Mouse (Mus musculus): ENCODE results near the gene Mroh8.
"Not testable (repeated sequence)": the region's sequence is repeated elsewhere in the genome, so short reads cannot be mapped to it uniquely, and the experiment has no call there.

Gene Mroh8

DNA sequence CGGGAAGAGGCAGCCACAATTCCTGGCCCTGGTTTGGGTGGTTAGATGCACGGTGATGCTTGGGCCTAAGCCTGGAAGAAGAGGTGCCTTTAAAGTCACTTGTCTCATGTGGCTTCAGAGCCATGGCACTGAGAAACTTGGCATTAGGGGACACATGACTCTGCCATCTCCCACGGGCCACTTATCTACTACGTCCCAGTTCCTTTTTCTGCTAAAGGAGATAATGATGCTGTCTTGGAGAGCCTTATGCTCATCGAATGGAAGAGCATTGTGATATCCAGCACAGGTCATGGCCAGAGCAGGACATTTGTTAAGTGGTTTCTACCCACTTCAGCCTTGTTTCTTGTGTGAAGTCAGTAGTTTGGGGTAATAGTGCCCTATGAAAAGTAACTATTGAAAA lies 9.6 kb upstream of the Mroh8 start:
- DNase-seq (ENCODE audit: low spot score), result no peak

DNA sequence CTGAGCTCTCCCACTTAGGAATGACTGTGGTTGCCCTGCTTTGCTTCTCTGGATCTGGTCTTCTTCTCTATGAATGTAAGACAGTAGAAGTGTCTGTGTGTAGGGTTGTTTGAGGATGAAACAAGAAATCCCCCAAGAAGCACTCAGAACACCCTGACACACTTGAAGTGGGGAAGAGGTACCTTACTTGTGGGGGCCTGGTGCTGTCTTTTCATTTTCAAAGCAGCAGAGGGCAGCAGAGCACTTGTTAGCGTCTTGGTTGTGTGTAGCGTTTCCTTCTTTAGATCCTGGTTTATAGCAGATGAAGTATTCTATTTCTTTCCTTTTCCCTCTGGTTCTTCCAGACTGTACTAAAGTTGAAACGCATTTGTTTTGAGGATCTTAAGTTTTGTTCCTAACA lies 8.2 kb upstream of the Mroh8 start:
- peak; percentile 65 for DNase-seq (ENCODE audit: low spot score)

DNA sequence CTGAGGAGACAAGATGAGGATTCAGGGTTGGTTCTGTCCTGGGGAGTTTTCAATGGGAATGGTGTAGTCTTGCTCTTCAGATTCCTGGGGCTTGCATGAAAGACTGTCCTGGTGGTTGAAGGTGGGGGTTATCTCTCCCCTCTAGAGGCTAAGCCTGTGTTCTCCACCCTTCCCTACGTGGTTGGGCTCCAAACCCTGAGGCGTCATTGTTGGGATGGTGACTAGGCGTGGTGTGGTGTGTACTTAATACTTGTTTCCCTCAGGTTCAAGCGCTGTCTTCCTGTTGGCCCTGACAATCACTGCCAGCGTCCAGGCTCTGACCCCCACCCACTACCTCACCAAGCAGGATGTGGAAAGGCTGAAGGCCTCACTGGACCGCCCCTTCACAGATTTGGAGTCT lies 4.0 kb upstream of the Mroh8 start:
- no peak for DNase-seq (ENCODE audit: low spot score)

DNA sequence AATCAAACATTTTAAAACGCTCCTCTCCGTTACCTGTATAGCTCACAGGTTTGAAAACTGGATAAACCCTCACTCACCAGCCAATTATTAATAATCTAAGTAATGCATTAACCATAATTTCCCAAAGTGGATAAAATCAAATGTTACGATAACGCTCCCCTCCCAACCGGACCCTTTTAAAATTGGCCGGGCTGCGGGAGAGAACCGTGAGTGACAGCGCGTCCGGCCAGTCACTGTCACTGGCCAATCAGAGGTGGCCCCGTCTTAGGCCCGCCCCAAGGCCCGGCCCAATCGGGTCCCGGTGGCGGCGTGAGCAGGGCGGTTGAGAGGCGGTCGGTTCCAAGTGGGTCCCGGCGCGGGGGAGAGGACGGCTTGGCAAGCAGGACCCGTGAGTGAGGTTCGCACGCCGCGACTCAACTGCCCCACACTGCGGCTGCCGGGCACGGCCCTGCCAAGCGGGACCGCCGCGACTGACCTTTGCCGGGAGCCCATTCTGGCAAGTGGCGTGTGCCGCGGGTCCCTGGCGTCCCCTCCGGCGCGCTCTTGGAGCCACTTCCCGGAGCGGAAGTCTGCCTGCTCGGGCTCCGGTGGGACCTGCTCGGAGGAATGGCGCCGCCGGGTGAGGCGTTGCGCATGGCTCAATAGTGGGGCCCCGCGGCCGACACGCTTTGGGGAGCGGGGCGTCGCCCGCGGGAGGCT lies 483 bp downstream of the Mroh8 start, which contains the start of gene Rpn2:
TSS of gene Rpn2 (plus strand) at position 301 of the 699 bp plus-strand sequence.
- peak; percentile 95 for DNase-seq (ENCODE audit: low spot score)

DNA sequence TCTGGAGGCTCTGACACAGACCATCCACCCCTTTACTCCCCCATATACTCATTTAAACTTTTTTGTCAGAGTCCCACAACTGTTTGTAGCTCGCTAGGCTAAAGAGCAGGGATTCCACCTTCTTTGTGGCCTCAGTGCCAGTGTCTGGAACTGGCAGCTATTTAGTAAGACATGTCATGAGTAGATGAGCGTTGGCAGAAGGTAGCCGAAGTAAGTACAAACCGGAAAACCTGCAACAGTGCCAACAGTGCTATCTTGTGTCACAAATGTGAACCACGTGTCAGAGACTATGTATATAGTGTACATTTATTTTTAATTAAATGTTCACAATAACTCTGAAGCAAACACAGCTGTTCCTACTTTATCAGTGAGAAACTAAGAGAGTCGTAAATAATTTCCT lies 15.5 kb downstream of the Mroh8 start:
- no peak for DNase-seq (ENCODE audit: low spot score)

DNA sequence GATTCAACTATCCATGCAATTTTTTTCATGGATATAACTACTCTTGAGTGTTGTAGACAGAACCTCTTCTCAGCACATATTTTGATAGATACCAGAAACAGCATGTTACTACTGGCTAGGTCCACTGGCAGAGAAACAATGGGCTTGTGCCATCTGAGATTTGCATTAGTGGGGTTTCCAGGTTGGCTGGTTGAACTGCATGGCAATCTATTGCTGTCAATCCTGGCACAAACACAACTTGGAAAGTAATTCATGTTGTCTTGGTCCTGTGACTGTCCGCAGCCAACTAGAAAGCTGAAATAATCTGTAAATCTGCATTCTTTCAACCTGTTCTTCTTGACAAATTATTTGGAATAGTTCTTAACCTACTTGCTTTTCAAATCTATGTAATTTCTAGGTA lies 16.2 kb downstream of the Mroh8 start:
- no peak for DNase-seq (ENCODE audit: low spot score)

DNA sequence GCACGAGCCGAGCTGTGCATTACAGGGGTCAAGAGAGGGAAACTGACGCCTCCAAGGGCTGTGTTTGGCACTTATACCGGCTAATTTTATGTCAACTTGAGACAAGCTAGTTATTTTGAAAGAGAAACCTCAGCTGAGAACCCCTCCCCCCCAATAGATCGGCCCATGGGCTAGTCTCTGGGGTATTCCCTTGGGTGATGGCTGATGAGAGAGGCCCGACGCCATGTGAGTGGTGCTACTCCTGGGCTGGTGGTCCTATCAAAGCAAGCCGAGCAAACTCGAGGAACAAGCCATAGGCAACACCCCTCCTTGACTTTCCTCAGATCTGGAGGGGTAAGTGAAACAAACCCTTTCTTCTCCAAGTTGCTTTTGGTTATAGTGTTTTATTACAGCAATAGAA lies 16.8 kb downstream of the Mroh8 start:
- DNase-seq (ENCODE audit: low spot score), result no peak

DNA sequence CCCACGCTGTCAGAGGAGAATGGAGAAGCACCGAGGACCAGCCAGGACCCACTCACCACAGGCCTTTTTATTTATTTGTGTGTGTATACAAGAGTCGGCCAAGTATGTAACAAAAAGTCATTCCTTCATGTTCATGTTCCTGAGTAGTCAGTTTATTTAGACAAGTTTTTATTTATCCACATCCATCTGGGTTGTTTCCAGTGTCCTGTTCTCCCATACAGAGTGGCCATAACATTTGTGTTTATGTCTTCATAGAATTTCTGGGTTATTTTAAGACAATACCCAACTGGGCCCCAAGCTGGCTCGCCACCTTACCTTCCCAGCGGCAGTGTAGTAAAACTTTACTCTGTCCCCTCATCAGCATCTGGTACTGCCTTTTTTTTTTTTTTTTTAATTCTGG lies 17.4 kb downstream of the Mroh8 start:
- no peak for DNase-seq (ENCODE audit: low spot score)

DNA sequence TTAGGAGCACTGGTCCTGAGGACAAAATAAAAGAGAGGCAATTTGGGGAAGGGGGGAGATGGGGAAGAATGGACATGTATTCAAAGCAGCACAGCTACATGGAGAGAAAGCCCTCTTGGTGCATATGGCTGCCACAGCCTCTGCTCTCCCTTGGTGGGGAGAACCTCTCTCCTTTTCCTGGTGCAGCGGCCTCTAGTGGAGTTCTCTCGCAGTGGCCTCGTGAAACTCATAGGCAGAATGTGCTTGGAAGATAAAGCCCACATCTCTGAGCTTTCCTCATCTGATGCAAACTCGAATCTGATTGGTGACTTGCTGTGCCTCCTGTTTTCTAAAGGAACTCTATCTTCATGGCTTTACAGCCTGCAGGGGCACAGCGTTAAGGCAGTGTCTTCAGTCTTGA lies 19.6 kb downstream of the Mroh8 start:
- peak; percentile 74 for DNase-seq (ENCODE audit: low spot score)

DNA sequence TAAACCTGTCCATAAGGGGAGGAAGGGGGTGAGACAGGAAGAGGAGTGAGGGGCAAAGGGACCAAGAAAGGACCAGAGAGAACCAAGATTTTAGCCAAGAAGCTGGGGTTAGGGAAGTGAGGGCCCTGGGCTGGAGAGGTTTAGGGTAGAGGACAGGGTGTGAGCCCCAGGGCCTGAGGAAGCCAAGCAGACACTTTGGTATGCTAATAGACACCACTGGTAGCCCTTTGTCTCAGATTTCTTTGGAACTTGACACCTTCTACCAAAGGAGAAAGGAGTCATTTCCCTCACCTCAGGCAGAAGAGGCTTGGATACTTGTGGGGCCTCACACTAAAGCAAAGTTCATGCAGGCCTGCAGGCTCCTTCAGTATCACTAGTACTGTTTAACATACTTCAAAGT lies 31.2 kb downstream of the Mroh8 start:
- no peak for DNase-seq (ENCODE audit: low spot score)

DNA sequence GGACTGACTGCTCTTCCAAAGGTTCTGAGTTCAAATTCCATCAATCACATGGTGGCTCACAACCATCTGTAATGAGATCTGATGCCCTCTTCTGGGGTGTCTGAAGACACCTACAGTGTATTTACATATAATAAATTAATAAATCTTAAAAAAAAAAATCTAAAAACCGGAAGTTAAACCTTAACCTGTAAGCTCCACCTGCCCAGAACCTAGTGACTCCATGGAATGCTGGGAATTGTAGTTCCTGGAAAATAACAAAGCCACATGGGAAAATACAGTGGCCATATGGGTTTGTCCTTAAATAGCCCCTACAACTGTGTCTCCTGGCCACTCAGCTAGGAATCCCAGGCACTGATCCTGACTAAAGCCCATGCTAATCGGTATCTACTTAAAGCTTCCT lies 33.7 kb downstream of the Mroh8 start:
- no peak for DNase-seq (ENCODE audit: low spot score)

DNA sequence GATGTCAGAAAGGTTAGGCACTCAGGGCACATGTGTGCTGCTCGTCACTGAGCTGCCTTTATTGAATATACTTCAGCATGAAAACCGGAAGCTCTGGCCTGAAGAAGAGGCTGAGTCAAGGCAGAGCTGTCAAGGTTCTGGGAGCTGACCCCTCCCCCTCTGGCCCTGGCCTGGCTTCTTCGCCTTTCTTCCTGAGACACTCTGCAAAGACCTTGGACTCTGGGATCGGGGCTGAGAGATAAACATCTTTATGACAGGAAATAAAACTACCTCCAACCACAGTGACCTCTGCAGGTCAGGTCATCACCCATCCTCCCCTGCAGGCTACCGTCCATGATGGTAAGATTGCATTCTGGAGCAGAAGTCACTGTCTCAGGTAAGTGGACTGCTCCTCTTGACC lies 34.3 kb downstream of the Mroh8 start:
- DNase-seq (ENCODE audit: low spot score), result no peak

DNA sequence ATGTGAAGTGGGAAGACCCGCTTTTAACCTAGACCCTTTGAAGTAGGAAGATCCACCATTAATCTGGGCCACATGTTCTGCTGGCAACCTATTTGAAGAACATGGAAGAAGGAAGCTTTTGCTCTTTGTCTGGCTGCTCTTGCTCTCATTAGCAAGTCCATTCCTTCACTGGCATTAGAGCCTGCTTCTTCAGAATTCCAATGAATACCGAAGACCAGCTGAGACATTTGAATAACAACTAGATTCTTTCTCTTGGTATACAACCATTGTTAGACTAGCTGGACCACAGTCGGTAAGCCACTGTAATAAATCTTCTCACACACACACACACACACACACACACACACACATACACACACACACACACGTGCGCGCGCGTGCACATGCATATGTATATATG lies 43.4 kb downstream of the Mroh8 start:
- no peak for DNase-seq (ENCODE audit: low spot score)

DNA sequence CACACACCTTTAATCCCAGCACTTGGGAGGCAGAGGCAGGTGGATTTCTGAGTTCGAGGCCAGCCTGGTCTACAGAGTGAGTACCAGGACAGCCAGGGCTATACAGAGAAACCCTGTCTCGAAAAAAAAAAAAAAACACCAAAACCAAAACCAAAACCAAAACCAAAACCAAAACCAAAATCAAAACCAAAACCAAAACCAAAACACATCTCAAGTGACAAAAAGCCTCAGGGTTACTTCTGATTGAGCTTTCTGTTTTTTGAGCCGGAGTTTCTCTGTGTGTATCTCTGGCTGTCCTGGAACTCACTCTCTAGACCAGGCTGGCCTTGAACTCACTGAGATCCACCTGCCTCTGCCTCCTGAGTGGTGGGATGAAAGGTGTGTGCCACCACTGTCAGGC lies 57.4 kb downstream of the Mroh8 start:
- DNase-seq (ENCODE audit: low spot score), result not testable (repeated sequence)

DNA sequence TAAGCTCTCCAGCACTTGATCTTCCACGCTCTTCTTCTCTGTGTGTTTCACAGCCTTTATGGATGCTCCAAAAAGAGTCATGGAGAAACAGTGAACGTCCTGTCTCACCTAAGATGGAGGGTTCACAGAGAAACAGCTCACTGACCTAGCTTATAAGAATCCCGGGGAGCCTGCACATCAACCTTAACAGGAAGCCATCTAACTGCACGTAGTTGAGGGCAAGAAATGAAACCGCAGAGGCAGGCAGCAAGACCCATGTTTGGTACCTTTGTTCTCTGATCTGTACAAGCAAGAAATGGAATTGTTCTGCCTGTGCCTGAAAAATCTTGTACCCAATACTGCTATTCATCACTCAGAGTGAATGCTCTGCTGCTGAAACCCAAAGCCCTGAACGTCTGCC lies 59.2 kb downstream of the Mroh8 start:
- DNase-seq (ENCODE audit: low spot score), result no peak

DNA sequence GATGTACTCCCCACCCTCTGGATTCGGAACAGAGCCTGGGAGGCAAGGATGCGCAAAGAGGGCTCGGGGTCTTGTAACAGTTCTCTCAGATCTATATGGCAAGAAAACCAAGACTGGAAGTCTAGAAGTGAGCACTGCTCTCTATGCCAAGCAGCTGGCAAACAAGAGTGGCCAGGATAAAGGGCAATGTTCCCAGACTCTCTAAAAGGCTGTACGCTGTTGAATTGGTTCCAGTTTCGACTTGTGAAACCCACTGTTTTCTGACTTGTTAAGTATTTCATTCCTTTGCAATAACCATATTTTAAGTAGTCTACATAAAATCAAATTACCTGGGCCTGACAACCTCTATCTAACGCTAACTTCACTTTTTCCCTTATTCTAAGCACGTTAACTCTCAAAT lies 67.6 kb downstream of the Mroh8 start:
- DNase-seq (ENCODE audit: low spot score), result no peak

DNA sequence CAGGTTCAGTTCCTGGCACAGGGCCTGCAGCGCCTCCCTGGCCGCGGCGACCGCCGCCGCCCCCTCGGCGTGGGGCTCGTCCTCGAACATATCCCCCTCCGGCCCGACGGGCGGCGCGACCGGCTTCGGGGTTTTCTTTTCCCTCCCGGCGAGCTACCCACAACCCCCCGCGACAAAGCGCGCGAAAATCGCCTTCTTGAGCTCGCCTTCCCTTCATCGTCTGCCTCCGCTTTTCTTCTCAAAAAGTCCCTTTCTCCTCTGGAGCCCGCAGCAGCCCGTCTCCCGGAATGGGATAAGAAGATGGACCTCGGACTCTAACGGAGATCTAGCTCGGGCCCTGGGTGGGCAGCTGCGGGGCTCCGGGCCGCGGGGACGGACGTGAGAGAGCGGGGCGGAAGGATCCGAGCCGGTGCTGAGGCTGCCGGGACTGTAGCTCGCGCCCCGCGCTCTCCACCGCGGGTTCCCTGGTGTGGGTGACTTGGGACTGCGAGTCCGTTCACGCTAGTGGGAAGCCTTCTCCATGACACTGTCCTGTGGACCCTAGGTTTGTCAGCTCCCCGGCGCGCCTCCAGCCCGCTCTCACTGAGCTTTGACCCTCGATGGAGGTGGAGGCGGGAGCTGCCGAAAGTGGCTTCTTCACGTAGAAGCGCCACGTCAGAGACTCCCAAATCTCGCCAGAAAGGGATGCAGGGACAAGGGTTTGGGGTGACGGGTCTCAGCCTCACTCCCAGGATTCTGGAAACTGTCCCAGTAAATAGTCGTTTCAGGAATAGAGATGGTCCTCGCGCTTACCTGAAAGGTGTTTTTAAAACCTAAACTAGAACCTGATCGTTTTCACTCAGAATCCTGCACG lies 74.8 kb downstream of the Mroh8 start, which contains the start of gene Rbl1:
TSS of gene Rbl1 (minus strand) at position 169 of the 853 bp plus-strand sequence.
- peak; percentile 87 for DNase-seq (ENCODE audit: low spot score)

DNA sequence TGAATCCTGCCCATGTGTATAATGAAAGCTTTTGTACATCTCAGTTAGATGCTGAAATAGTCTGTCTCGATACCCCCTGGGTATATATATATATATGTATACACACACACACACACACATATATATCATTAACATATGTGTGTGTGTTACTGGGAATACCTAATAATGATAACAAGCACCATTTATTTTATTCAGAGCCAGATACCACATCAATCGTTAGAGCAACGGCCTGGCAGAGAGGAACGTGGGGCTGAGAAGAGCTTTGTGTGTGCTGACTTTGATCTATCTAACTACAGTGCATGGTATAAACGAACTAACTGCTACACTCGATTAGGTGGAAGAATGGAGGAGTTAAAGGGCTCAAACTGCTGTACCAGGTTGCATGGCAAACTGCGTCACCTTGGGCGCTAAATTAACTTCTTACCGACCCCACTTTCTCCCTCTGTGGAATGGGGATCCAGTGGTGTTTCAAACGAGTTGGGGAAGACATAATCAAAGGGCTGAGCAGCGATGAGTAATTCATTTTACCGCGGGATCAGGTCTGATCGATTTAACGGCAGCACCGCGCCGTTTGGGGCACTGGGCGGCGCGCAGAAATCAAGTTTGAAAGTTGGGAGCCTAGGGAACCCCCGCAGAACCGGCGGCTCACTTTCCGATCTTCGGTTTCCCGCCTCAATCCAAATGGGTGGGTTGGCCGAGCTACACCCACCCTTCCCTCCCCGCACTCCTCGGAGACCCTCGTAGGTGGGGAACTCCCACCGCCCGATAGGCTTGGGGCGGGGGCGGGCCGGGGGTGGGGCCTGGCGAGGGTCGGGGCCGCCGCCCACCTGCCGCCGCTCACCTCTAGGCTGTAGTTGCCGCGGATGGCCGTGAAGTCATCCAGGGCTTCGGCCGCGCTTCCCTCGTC lies 75.6 kb downstream of the Mroh8 start:
- DNase-seq (ENCODE audit: low spot score), result peak; percentile 17

DNA sequence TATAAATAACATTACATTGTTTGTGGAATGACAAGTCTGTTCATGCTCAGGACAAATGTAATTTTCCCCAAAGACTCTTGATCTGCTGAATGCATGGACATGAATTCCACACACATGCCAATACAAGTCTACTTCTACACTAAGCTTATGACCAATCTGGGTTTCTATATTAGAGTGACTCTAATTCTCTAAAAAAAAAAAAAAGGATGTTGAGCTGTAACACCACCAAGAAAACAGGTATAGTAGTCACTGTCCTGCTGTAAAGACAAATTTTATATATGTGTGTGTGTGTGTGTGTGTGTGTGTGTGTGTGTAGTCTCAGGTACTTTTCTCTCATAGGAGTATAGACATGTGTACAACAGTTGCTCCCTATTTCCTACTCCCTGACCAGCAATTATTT lies 76.3 kb downstream of the Mroh8 start:
- no peak for DNase-seq (ENCODE audit: low spot score)

DNA sequence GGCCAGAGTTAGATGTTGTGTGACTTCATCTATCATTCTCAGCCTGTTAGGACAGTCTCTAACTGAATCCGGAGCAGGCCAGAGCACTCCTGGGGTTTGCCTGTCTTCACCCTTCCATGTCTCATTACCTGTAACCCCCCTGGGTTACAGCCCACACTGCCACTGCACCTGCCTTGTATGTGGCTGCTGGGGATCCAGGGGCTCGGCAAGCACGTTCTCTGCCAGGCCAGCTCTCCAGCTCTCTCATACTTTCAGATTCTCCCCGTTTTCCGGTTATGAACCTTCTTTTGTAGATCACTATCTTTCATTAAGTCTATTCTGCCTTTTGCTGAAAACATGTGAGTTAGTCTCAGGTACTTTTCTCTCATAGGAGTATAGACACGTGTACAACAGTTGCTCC lies 77.0 kb downstream of the Mroh8 start:
- no peak for DNase-seq (ENCODE audit: low spot score)

DNA sequence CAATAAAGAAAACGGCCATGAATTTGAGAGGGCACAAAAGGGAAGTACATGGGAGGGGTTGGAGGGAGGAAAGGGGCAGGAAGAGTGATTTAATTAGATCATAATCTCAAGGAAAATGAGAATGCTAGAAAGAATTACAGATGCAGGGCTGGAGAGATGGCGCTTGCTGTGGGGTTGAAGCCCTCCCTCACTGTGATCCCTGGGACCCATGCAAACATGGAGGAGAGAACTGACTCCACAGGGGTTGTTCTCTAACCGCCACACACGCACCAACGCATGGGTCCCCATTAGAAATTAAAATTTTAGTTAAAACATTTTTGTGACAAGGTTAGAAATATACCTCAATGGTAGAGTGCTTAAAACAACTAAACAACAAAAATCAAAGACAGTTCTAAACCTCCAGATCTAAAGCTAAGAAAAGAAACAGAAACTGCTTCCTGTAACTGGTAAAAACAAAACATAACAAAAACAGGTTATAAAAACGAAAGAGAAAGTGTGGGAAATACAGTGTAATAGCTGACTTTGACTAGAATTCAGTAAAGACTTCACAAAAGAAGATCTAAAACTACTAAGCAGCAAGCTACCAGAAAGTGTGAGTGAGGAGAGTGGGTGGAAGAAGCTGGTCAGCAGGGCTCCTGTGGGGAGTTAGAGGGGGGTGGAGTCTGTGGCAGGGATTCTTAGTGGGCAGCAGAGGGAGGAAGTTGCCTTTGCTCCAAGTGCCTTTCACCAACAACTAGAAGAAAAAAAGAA lies 78.1 kb downstream of the Mroh8 start:
- peak; percentile 13 for DNase-seq (ENCODE audit: low spot score)

DNA sequence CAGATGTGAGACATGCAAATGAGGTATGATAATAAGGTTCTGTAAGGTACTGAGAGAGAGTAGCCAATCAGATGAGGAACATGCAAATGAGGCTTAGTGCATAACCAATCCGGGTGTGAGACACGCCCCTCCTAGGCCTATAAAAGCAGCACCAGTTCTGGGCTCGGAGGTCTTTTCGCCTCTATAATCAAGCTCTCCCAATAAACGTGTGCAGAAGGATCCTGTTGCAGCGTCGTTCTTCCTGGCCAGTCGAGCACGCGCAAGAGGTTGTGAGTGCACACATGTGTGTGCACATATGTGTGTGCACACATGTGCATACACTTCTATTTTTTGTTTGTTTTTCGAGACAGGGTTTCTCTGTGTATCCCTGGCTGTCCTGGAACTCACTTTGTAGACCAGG lies 80.9 kb downstream of the Mroh8 start:
- DNase-seq (ENCODE audit: low spot score), result not testable (repeated sequence)
